Mouse (Mus musculus): ENCODE data around the gene Rilp.

DNA sequence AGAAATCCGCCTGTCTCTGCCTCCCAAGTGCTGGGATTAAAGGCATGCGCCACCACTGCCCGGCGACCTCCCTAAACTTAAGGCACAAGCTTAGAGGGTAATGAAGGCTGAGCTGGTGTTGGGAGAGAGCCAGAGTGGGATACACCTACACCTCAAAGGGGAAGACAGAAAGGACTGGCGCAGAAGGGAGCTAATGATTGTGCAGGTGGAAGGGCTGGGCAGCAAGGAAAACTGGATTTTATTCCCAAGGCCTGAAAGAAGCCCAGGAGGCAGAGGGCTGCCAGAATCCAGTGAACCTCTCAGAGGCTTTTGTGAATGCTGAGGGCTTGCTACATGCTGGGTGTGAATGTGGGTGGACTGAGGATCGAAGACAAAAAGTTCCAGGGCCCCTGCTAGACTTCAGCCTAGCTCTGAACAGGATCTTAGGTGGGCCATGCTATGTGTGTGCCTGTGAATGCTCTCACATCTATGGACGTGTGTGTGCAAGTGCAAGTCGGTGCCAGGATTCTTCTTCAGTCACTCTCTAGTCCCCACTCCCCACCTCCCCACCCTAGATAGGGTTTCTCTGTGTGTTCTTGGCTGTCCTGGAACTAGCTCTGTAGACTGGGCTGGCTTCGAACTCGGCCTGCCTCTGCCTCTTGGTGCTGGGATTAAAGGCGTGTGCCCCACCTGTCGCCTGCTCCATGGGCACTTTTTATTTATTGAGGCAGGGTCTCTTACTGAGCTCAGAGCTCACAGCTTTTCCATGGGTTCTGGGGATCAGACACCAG, 26.5 kb downstream of the Rilp start:
- no peak for TF ChIP-seq POLR2A (IDR thresholded peaks at IDR 0.05; ENCODE audit: low read depth, low read length)
- TF ChIP-seq CTCF (IDR thresholded peaks at IDR 0.05; ENCODE audit: extremely low read depth, insufficient read depth, insufficient read length, insufficient replicate concordance), result no peak

All from spleen, adult 2 months (tissue).